Comparison of ENCODE assay signal across 8 mouse cellular contexts in genomic region chr11:69766872-69767624, GRCm38 (mm10). TPM values are rescaled to one million over a fixed set of nuclear protein-coding genes. Genes with fewer than 3 reads are reported as not detected.
DNase-seq lines count a peak whose midpoint lies in the region; ATAC-seq and TF ChIP-seq lines count a peak whose summit lies in the region.

No protein-coding gene starts in this region.

- H3K27ac ChIP-seq in heart, postnatal 0 days (ENCODE audit: low read depth): peak overlapping the region; percentile 98
- peak overlapping the region; percentile 77; the same call in 1 of the 2 replicates for H3K27ac ChIP-seq in liver, embryonic 12.5 days
- 0 out of 2 replicates have a peak overlapping the region, but pooled peaks have one; percentile 30 for H3K27ac ChIP-seq in small intestine, adult 2 months (ENCODE audit: insufficient read depth, low read depth, low read length)

- H3K4me3 ChIP-seq in heart, postnatal 0 days (ENCODE audit: low read depth, low read length): peak overlapping the region; percentile 92
- peak overlapping the region; percentile 71 for H3K4me3 ChIP-seq in liver, embryonic 12.5 days
- H3K4me3 ChIP-seq in small intestine, adult 2 months (ENCODE audit: low read depth, low read length): peak overlapping the region; percentile 29

- TF ChIP-seq EP300 in heart, postnatal 0 days (IDR thresholded peaks at IDR 0.05; ENCODE audit: low read depth): no peak

- H3K36me3 ChIP-seq in heart, postnatal 0 days (replicated peaks; ENCODE audit: control insufficient read depth, insufficient read depth, low read length): 0 out of 2 replicates have a peak, but pooled peaks cover 3% of the 10 kb centered on the region
- H3K36me3 ChIP-seq in liver, embryonic 12.5 days: no peaks in the 10 kb centered on the region
- no peaks in the 10 kb centered on the region for H3K36me3 ChIP-seq in small intestine, adult 2 months (ENCODE audit: control insufficient read depth, insufficient read depth, low read length)

- peak; percentile 19 for DNase-seq in retina, postnatal 1 day
- DNase-seq in retina, embryonic 14.5 days (ENCODE audit: low spot score): no peak
- no peak for DNase-seq in heart, postnatal 0 days (ENCODE audit: low spot score)
- DNase-seq in adrenal gland, adult 18-20 months (ENCODE audit: low spot score in 2 of 2): no peak
- no peak for DNase-seq in adrenal gland, postnatal 14 days
- DNase-seq in frontal cortex, postnatal 10 days (ENCODE audit: low spot score in 2 of 2): no peak

- WGBS in heart, postnatal 0 days: 47% methylated on average over 13 of the region's 13 CpGs
- WGBS in liver, embryonic 12.5 days (ENCODE audit: insufficient replicate concordance): 73% methylated on average over 13 of the region's 13 CpGs
- 75% methylated on average over 13 of the region's 13 CpGs for WGBS in small intestine, adult 2 months

- no peak for TF ChIP-seq CTCF in heart, postnatal 0 days (IDR thresholded peaks at IDR 0.05; ENCODE audit: low read depth)
- no peak for TF ChIP-seq CTCF in small intestine, adult 2 months (IDR thresholded peaks at IDR 0.05; ENCODE audit: extremely low read depth, insufficient read length, insufficient replicate concordance, low read depth, low read length)

- H3K4me1 ChIP-seq in heart, postnatal 0 days (ENCODE audit: control insufficient read depth, insufficient read depth): peaks cover 11% of the 10 kb centered on the region
- peaks cover 34% of the 10 kb centered on the region for H3K4me1 ChIP-seq in liver, embryonic 12.5 days
- peaks cover 3% of the 10 kb centered on the region for H3K4me1 ChIP-seq in small intestine, adult 2 months (ENCODE audit: control insufficient read depth, insufficient read depth, insufficient read length, low read length)

- H3K4me2 ChIP-seq in heart, postnatal 0 days (ENCODE audit: low read depth, low read length): peak overlapping the region; percentile 61
- peak overlapping the region; percentile 97 for H3K4me2 ChIP-seq in liver, embryonic 12.5 days

- ATAC-seq in heart, postnatal 0 days (ENCODE audit: insufficient read depth, low read depth): no peak
- no peak for ATAC-seq in liver, embryonic 12.5 days

- no peaks in the 10 kb centered on the region for H3K27me3 ChIP-seq in heart, postnatal 0 days (ENCODE audit: control insufficient read depth, insufficient read depth, low read length)
- H3K27me3 ChIP-seq in liver, embryonic 12.5 days (replicated peaks): 0 out of 2 replicates have a peak, but pooled peaks cover 20% of the 10 kb centered on the region
- no peaks in the 10 kb centered on the region for H3K27me3 ChIP-seq in small intestine, adult 2 months (ENCODE audit: control insufficient read depth, insufficient read depth, low read length)

- no peaks in the 10 kb centered on the region for H3K9me3 ChIP-seq in heart, postnatal 0 days (replicated peaks; ENCODE audit: control insufficient read depth, low read length)
- no peaks in the 10 kb centered on the region for H3K9me3 ChIP-seq in liver, embryonic 12.5 days (replicated peaks)

- peak; percentile 40; the same call in 1 of the 2 replicates for TF ChIP-seq POLR2A in small intestine, adult 2 months (IDR thresholded peaks at IDR 0.05; ENCODE audit: low read depth, low read length)

- peak overlapping the region; percentile 98 for H3K9ac ChIP-seq in heart, postnatal 0 days (replicated peaks; ENCODE audit: low read depth, low read length)
- H3K9ac ChIP-seq in liver, embryonic 12.5 days: no peak overlapping the region; the same call in none of the 2 replicates

RNA-seq across cellular contexts. Expression of gene Zbtb4, which starts 1.3 kb away (rescaled TPM):
- total RNA-seq in heart, postnatal 0 days (2014; rRNA removed; ENCODE audit: low replicate concordance): 21.2 and 28.7 TPM in 2 replicates
- polyA plus RNA-seq in heart, postnatal 0 days (2015; fragmentation: Nextera tagmentation; extraction: Ambion mirVana): 2.6 and 2.9 TPM in 2 replicates
- polyA plus RNA-seq in liver, embryonic 12.5 days (2016; fragmentation: Nextera tagmentation; extraction: Ambion mirVana): 0.43 and 0.70 TPM in 2 replicates
- polyA plus RNA-seq in small intestine, adult 2 months (2012; rRNA removed): 12.1 and 16.5 TPM in 2 replicates
- total RNA-seq in adrenal gland, adult 18-20 months (2021): 10 to 100 TPM; 48.2 to 71.4 TPM
- 39.9 and 42.4 TPM in 2 replicates for total RNA-seq in adrenal gland, postnatal 14 days (2021)

RNA-seq across cellular contexts. Expression of gene Slc35g3, which starts 5.3 kb away (rescaled TPM):
- total RNA-seq in heart, postnatal 0 days (2014; rRNA removed; ENCODE audit: low replicate concordance): not detected in 2 replicates
- polyA plus RNA-seq in heart, postnatal 0 days (2015; fragmentation: Nextera tagmentation; extraction: Ambion mirVana): 0.18 TPM in 1 of 2 replicates, not detected in the other
- not detected in 2 replicates for polyA plus RNA-seq in liver, embryonic 12.5 days (2016; fragmentation: Nextera tagmentation; extraction: Ambion mirVana)
- 0.08 and 0.16 TPM in 2 replicates for polyA plus RNA-seq in small intestine, adult 2 months (2012; rRNA removed)
- not detected for total RNA-seq in adrenal gland, adult 18-20 months (2021)
- total RNA-seq in adrenal gland, postnatal 14 days (2021): not detected in 2 replicates

RNA-seq across cellular contexts. Expression of gene Polr2a, which starts 8.6 kb away (rescaled TPM):
- 13.4 and 15.6 TPM in 2 replicates for total RNA-seq in heart, postnatal 0 days (2014; rRNA removed; ENCODE audit: low replicate concordance)
- 6.2 and 6.6 TPM in 2 replicates for polyA plus RNA-seq in heart, postnatal 0 days (2015; fragmentation: Nextera tagmentation; extraction: Ambion mirVana)
- 17.4 and 20.2 TPM in 2 replicates for polyA plus RNA-seq in liver, embryonic 12.5 days (2016; fragmentation: Nextera tagmentation; extraction: Ambion mirVana)
- 22.5 and 62.3 TPM in 2 replicates for polyA plus RNA-seq in small intestine, adult 2 months (2012; rRNA removed)
- total RNA-seq in adrenal gland, adult 18-20 months (2021): 10 to 100 TPM; 55.4 to 79.7 TPM
- total RNA-seq in adrenal gland, postnatal 14 days (2021): 78.0 and 84.0 TPM in 2 replicates

RNA-seq across cellular contexts. Expression of gene Chrnb1, which starts 28.7 kb away (rescaled TPM):
- total RNA-seq in heart, postnatal 0 days (2014; rRNA removed; ENCODE audit: low replicate concordance): 2.5 and 11.2 TPM in 2 replicates
- 2.7 and 3.1 TPM in 2 replicates for polyA plus RNA-seq in heart, postnatal 0 days (2015; fragmentation: Nextera tagmentation; extraction: Ambion mirVana)
- polyA plus RNA-seq in liver, embryonic 12.5 days (2016; fragmentation: Nextera tagmentation; extraction: Ambion mirVana): 0.63 and 0.64 TPM in 2 replicates
- 5.5 and 8.7 TPM in 2 replicates for polyA plus RNA-seq in small intestine, adult 2 months (2012; rRNA removed)
- total RNA-seq in adrenal gland, adult 18-20 months (2021): 1 to 10 TPM; 1.3 to 3.9 TPM
- total RNA-seq in adrenal gland, postnatal 14 days (2021): 2.4 and 3.2 TPM in 2 replicates

RNA-seq across cellular contexts. Expression of gene Fgf11, which starts 34.6 kb away (rescaled TPM):
- total RNA-seq in heart, postnatal 0 days (2014; rRNA removed; ENCODE audit: low replicate concordance): 5.3 and 5.7 TPM in 2 replicates
- polyA plus RNA-seq in heart, postnatal 0 days (2015; fragmentation: Nextera tagmentation; extraction: Ambion mirVana): 0.75 and 1.0 TPM in 2 replicates
- 0.45 and 0.48 TPM in 2 replicates for polyA plus RNA-seq in liver, embryonic 12.5 days (2016; fragmentation: Nextera tagmentation; extraction: Ambion mirVana)
- polyA plus RNA-seq in small intestine, adult 2 months (2012; rRNA removed): 3.6 and 4.8 TPM in 2 replicates
- total RNA-seq in adrenal gland, adult 18-20 months (2021): 10 to 100 TPM in 1 of 2 experiments, 1 to 10 TPM in 1; 3.0 to 13.0 TPM
- total RNA-seq in adrenal gland, postnatal 14 days (2021): 3.5 and 3.8 TPM in 2 replicates

Comparison
In these comparisons a context has a peak if more than half of its experiments do, and no peak if none do; other contexts are left out.
1. H3K27ac ChIP-seq: peak in every context shown above with its lines; median percentile 98 in heart, postnatal 0 days; 77 in liver, embryonic 12.5 days; 30 in small intestine, adult 2 months.
2. H3K4me3 ChIP-seq: peak in every context shown above with its lines; median percentile 92 in heart, postnatal 0 days; 71 in liver, embryonic 12.5 days; 29 in small intestine, adult 2 months.